Mouse (Mus musculus): Measurements from ENCODE around the gene Tmem116.
"Not testable (repeated sequence)": the region's sequence is repeated elsewhere in the genome, so short reads cannot be mapped to it uniquely, and the experiment has no call there.

The Tmem116 gene

GRCm38 (mm10) chr5:121463601-121464250, 12.0 kb downstream of the Tmem116 start:
- DNase-seq: no peak

DNA sequence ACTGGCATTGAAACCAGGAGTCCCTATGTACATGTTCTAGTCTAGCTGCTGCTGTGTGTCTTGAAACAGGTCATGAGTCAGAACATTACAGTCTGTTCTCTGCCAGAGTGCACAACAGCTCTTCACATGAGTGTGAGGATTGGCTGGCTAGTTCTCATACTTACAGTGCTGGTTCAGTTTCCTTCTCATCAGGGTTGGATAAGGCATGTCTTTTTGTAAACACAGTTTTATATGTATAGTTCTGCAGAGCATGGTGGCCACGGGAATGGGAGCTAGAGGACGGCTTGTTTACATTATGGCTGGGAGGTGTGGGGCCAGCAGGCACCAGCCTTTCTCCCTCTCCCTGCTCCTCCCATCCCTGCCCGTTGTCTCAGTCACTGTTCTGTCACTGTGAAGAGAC, 17.9 kb downstream of the Tmem116 start:
- DNase-seq: no peak

GRCm38 (mm10) chr5:121472411-121472810, 20.7 kb downstream of the Tmem116 start:
- DNase-seq: no peak

DNA sequence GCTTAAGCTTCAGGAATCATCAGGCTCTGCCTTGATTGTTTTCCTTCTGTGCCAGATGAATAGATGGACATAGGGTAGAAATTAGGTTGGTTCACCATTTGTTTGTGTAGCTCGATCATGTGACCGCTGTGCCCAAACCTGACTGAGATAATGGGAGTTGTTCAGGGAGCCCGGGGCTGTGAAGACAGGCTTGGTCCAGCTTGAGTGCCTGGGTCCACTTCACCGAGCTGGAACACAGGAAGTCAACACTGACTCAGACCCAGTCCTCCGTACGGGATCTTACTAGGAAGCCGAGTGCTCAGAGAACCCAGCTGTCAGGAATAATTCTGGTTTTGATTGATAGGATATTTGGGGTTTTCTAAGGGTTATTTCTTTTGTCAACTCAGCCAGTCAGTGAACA, 22.9 kb downstream of the Tmem116 start:
- DNase-seq: no peak

- DNase-seq: no peak
These were observed 24.3 kb downstream of the Tmem116 start for GRCm38 (mm10) chr5:121476040-121476439.

- peak; percentile 36 to 48 for DNase-seq
These were observed 26.0 kb downstream of the Tmem116 start for GRCm38 (mm10) chr5:121477680-121478079.

GRCm38 (mm10) chr5:121484801-121485200, 33.1 kb downstream of the Tmem116 start:
- DNase-seq: no peak

DNA sequence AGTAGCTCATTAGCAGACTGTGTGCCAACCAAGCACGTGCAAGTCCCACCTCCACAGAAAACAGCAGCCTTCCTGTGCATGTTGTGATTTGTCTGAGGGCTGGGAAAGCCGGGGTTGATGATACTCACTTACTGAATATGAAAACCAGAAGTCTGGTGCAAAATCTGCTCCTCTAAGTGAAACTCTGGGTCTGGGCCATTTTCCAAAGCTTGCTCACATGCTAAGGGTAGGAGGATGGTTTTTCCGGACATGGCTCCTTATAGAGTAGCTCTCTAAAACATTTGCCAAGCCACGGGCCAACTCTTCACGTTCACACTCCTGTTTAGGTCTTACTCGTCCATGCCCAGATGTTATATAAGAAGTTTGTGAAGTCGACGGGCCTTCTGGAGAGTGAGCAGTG, 41.6 kb downstream of the Tmem116 start:
- DNase-seq: no peak

DNA sequence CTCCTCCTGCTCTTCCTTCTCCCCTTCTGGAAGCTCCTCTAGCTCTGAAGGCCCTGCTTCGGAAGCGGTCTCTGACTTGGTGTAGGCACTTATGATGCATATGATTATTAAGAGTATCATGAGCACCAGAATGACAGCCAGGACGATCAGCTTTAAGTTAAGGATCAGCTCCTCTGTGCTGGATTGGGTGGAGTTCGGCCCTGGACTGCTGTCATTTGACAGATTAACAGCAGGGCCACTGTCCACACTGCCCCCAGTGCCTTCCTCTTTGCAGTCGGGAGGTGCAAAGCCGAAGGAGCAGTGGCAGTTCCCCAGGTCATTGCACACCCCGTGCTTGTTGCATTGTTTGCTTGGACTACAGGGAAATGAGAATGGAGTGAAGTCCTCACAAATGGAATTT, 49.0 kb downstream of the Tmem116 start:
- DNase-seq: no peak

DNA sequence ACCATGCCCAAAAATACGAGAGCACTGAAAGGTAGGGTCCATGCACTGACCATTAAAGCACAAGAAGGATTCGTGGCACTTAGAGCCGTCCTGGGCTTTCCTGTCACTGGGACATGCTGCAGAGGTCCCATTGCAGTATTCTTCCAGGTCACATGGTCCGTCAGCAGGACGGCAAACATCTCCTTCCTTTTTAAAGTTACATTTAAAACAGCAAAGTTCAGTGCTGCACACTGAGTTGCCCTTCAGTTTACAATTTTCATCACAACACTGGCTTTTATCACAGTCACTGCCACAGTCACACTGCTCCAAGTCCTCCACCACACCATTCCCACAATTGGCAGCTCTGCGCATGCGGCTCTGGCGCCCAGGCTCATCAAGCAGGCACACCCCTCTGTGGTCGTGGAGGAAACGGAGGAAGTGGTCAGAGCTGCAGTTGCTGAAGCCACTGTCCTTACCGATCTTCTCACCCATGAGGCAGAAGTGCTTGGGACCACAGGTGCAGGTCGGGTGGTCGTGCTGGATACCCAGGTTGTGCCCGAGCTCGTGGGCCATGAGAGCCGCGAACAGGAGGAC, 49.8 kb downstream of the Tmem116 start:
- not testable (repeated sequence) for DNase-seq

DNA sequence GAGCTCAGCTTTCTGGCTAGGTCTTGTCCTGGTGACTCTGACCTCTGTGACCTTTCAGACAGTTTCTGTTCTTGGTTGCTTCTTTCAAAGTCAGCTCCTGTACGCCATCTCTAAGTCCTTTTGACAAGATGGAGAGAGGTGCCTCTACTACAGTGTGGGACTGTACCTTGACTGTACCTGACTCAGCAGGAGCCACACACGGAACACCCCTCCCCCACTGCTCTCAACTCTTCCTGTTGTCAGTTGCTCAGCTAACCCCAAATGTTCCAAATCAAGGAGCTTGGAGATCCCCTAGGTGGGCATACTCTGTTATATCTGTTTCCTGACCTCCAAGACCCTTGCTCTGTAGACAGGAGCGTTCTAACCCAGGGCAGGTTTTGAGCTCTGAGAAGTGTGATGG, 51.5 kb downstream of the Tmem116 start, which contains the start of gene Adam1b:
Gene Adam1b, minus strand, starts transcription at position 205 of the 400 bp plus-strand sequence.
- no peak for DNase-seq

DNA sequence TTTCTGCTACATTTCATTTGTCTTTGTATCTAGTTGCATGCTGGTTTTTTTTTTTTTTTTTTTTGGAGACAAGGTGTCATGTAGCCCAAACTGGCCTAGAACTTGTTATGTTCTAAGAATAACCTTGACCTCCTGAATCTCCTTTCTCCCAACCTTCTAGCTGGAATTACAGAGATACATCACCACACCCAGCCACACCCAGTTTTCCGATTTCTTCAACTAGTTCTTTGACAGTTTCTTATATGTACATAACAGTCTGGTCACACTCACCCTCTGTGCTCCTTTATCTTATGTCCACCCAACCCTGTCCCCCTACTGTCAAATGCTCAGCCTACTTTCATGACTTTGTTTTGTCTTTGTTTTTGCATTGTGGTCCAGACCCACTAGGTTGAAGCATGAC, 55.2 kb downstream of the Tmem116 start:
- DNase-seq: no peak

- no peak for DNase-seq
These were observed 58.3 kb downstream of the Tmem116 start for GRCm38 (mm10) chr5:121510009-121510408.

DNA sequence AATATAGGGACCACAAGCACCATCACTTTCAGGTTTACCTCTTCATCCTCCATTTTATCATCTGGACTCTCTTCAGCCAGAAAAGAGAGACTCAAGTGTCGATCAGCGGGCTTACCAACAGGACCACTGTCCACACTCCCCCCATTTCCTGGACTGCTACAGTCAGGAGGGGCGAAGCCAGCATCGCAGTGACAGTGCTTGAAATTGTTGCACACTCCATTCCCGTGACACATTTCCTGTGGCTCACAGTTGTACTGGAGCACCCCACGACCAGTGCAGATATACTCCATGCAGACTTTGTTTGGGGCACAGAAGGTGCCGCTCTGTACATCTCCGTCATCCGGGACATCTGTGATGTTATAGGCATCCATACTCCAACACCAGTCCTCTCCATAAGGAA, 67.3 kb downstream of the Tmem116 start:
- no peak for DNase-seq

DNA sequence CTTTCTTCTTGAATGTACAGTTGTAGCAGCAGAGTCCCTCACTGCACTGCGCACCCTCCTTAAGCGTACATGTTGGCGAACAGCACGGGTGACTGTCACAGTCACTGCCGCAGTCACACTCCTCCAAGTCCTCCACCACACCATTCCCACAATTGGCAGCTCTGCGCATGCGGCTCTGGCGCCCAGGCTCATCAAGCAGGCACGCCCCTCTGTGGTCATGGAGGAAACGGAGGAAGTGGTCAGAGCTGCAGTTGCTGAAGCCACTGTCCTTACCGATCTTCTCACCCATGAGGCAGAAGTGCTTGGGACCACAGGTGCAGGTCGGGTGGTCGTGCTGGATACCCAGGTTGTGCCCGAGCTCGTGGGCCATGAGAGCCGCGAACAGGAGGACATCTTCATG, 68.1 kb downstream of the Tmem116 start:
- not testable (repeated sequence) for DNase-seq

GRCm38 (mm10) chr5:121525774-121526450, 74.2 kb downstream of the Tmem116 start:
- DNase-seq: no peak

GRCm38 (mm10) chr5:121526526-121526925, 74.8 kb downstream of the Tmem116 start:
- DNase-seq: no peak

GRCm38 (mm10) chr5:121526961-121527360, 75.3 kb downstream of the Tmem116 start:
- DNase-seq: no peak

DNA sequence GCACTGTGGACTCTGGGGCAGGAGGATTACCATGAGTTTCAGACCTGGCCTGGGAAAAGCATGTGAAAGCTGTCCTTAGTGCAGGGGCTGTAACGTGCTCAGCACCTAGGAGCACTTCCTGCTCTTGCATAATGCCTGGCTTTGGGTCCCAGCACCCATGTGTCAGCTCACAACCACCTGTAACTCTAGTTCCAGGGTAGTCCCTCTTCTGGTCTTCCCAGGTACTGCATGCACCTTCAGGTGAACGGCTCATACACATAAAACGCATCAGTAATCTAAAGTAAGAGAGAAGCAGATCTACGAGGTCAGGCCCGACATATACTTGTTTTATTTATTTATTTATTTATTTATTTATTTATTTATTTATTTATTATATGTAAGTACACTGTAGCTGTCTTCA, 82.8 kb downstream of the Tmem116 start:
- no peak for DNase-seq

- no peak for DNase-seq
These were observed 83.4 kb downstream of the Tmem116 start for GRCm38 (mm10) chr5:121535116-121535515.

- no peak for DNase-seq
These were observed 85.3 kb downstream of the Tmem116 start for GRCm38 (mm10) chr5:121536921-121537555.

DNA sequence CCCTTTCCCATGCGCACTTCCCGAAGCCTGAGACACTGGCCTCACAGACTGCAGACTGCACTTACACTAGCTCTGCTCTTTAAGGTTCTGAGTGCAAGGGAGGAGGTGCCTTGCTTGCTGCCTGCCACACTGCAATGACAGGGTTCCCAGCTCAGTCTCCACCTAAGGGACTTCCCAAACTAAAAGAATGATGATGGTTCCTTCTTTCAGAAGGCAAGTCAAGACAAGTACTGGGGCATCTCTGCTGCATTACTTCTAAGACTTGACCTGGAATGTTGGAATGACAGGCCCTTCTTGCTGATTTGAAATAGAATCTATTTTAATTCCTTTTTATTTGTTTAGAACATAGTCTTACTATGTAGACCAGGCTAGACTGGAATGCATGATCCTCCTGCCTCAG, 85.9 kb downstream of the Tmem116 start:
- no peak for DNase-seq

GRCm38 (mm10) chr5:121540066-121540465, 88.4 kb downstream of the Tmem116 start:
- DNase-seq: no peak

DNA sequence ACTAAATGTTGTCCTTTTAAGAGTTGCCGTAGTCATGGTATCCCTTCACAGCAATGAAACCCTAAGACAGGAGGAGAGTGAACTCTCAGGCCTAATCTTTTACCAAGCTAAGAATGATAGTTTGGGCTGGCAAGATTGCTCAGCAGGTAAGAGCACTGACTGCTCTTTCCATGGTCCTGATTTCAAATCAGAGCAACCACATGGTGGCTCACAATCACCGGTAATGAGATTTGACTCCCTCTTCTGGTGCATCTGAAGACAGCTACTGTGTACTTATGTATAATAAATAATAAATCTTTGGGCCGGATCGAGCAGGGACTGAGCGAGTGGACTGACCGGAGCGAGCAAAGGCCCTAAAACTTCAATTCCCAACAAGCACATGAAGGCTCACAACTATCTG, 89.5 kb downstream of the Tmem116 start:
- no peak for DNase-seq
